Mouse (Mus musculus) limb, embryonic 14.5 days (tissue): ENCODE results near the gene Elmsan1. TPM values are rescaled to one million over a fixed set of nuclear protein-coding genes. Genes with fewer than 3 reads are reported as not detected.

ENCODE experiments used
- ATAC-seq: fragments of 200-750 bp; cut with Nextera tagmentation; 2 replicates; pipeline ENCODE4 v1.8.0; 2017; ENCODE audit warnings: low read depth, moderate number of reproducible peaks, moderate TSS enrichment; ENCODE audit not compliant: low FRiP score
- DNase-seq: peaks from one replicate; pipeline ENCODE4 v3.0.0-alpha.2; 2015; ENCODE audit warnings: low spot score
- H3K27ac ChIP-seq: fragments of 300-500 bp; sonication (generic); replicated peaks from 2 replicates; pipeline ENCODE4 v1.5.1; 2014; ENCODE audit warnings: low read depth, mild to moderate bottlenecking, low read length, moderate library complexity, mixed read lengths
- H3K27me3 ChIP-seq: fragments of 300-500 bp; sonication (generic); 2 replicates; pipeline ENCODE4 v1.6.1; 2014; ENCODE audit warnings: low read length, mixed read lengths; ENCODE audit not compliant: control insufficient read depth, insufficient read depth
- H3K36me3 ChIP-seq: fragments of 300-500 bp; sonication (generic); 2 replicates; pipeline ENCODE4 v1.6.1; 2014; ENCODE audit warnings: mild to moderate bottlenecking, low read length, moderate library complexity, mixed read lengths; ENCODE audit not compliant: control insufficient read depth, insufficient read depth
- H3K4me1 ChIP-seq: fragments of 300-500 bp; sonication (generic); 2 replicates; pipeline ENCODE4 v1.6.1; 2014; ENCODE audit warnings: antibody characterized with exemption, low read length, mixed read lengths; ENCODE audit not compliant: control insufficient read depth, insufficient read depth
- H3K4me2 ChIP-seq: fragments of 300-500 bp; sonication (generic); replicated peaks from 2 replicates; pipeline ENCODE4 v1.6.1; 2014; ENCODE audit warnings: low read depth, mild to moderate bottlenecking, low read length, moderate library complexity; ENCODE audit not compliant: severe bottlenecking
- H3K4me3 ChIP-seq: fragments of 300-500 bp; sonication (generic); replicated peaks from 2 replicates; pipeline ENCODE4 v1.5.1; 2014; ENCODE audit warnings: low read length
- H3K9ac ChIP-seq: fragments of 300-500 bp; sonication (generic); 2 replicates; pipeline ENCODE4 v1.6.1; 2014; ENCODE audit warnings: mild to moderate bottlenecking, low read depth, low read length, moderate library complexity; ENCODE audit not compliant: severe bottlenecking
- H3K9me3 ChIP-seq: fragments of 300-500 bp; sonication (generic); 2 replicates; pipeline ENCODE4 v1.6.1; 2016; ENCODE audit warnings: low read length; ENCODE audit not compliant: control insufficient read depth
- POLR2A ChIP-seq: fragments of 200-500 bp; IDR thresholded peaks from 2 replicates; pipeline ENCODE4 v1.8.0; 2012; ENCODE audit warnings: inconsistent platforms, mild to moderate bottlenecking, moderate library complexity, borderline replicate concordance; ENCODE audit not compliant: insufficient read depth, insufficient read length; ENCODE audit errors: extremely low read depth
- WGBS: fragments of 180-500 bp; shearing (Covaris S2); extraction: QIAGEN DNeasy Blood & Tissue Kit; methylation state at CpG from one replicate; pipeline ENCODE4 v1.1.7; 2014; 5-methylcytosine and 5-hydroxymethylcytosine counted together
- polyA plus RNA-seq, 2 experiments: library from polyadenylated mRNA; depleted of rRNA in 1 of 2; stranded (reverse) in 1 of 2; unstranded in 1 of 2; fragments of >200 nt; fragmentation: Nextera tagmentation in 1 of 2; extraction: Ambion mirVana in 1 of 2; gene quantifications; 2 replicates each; pipeline versions ENCODE4 v1.2.1 to v1.2.3; 2012 to 2014

Elmsan1 gene
- polyA plus RNA-seq, 2 experiments, result 11.8 to 14.4 TPM

- 24% methylated on average over 8 of the region's 8 CpGs for WGBS
- H3K9ac ChIP-seq, result no peak overlapping the region
- H3K4me2 ChIP-seq, result no peak overlapping the region
- no peak for ATAC-seq
- no peak overlapping the region for H3K27ac ChIP-seq
- TF ChIP-seq POLR2A, result no peak
- no peak overlapping the region for H3K4me3 ChIP-seq
- peaks cover 24% of the 10 kb centered on the region for H3K36me3 ChIP-seq
- DNase-seq, result peak; percentile 40
- peaks cover 8% of the 10 kb centered on the region; the same call in 1 of the 2 replicates for H3K4me1 ChIP-seq
- H3K9me3 ChIP-seq, result no peaks in the 10 kb centered on the region
- no peaks in the 10 kb centered on the region for H3K27me3 ChIP-seq
Measured at GRCm38 (mm10) chr12:84165631-84166373, 52.9 kb downstream of the Elmsan1 start.

- H3K4me3 ChIP-seq, result no peak overlapping the region
- no peak overlapping the region for H3K9ac ChIP-seq
- H3K4me2 ChIP-seq, result no peak overlapping the region
- H3K27me3 ChIP-seq, result no peaks in the 10 kb centered on the region
- no peak overlapping the region for H3K27ac ChIP-seq
- DNase-seq, result no peak
- no peaks in the 10 kb centered on the region for H3K9me3 ChIP-seq
- ATAC-seq, result no peak
- H3K4me1 ChIP-seq, result peaks cover 8% of the 10 kb centered on the region; the same call in 1 of the 2 replicates
- TF ChIP-seq POLR2A, result no peak
- H3K36me3 ChIP-seq, result peaks cover 43% of the 10 kb centered on the region
- WGBS, result 87% methylated on average over 11 of the region's 11 CpGs
Measured at GRCm38 (mm10) chr12:84163586-84164110, 55.0 kb downstream of the Elmsan1 start.

GRCm38 (mm10) chr12:84163133-84163532 lies 55.5 kb downstream of the Elmsan1 start:
- Histone ChIP-seq H3K9me3 (no peaks in the 10 kb centered on the region), H3K27ac (no peak overlapping the region), H3K4me1 (peaks cover 8% of the 10 kb centered on the region; the same call in 1 of the 2 replicates), H3K27me3 (no peaks in the 10 kb centered on the region), H3K4me2 (no peak overlapping the region), H3K4me3 (no peak overlapping the region), H3K9ac (no peak overlapping the region), H3K36me3 (peaks cover 49% of the 10 kb centered on the region)
- no peak for TF ChIP-seq POLR2A
- WGBS, result 91% methylated on average over 9 of the region's 9 CpGs
- ATAC-seq (no peak), DNase-seq (no peak)

GRCm38 (mm10) chr12:84161616-84162433 lies 56.9 kb downstream of the Elmsan1 start:
- 81% methylated on average over 14 of the region's 14 CpGs for WGBS
- no peak for ATAC-seq

GRCm38 (mm10) chr12:84161116-84161515 lies 57.6 kb downstream of the Elmsan1 start:
- DNase-seq (no peak), ATAC-seq (no peak)
- no peaks in the 10 kb centered on the region for H3K9me3 ChIP-seq
- H3K4me2 ChIP-seq, result no peak overlapping the region
- no peak overlapping the region for H3K27ac ChIP-seq
- peaks cover 68% of the 10 kb centered on the region for H3K36me3 ChIP-seq
- peaks cover 6% of the 10 kb centered on the region; the same call in 1 of the 2 replicates for H3K4me1 ChIP-seq
- no peak for TF ChIP-seq POLR2A
- H3K9ac ChIP-seq, result no peak overlapping the region
- no peak overlapping the region for H3K4me3 ChIP-seq
- WGBS, result 75% methylated on average over 8 of the region's 8 CpGs
- H3K27me3 ChIP-seq, result no peaks in the 10 kb centered on the region

More at GRCm38 (mm10) chr12:84161616-84162433, 56.9 kb downstream of the Elmsan1 start:
- H3K27ac ChIP-seq, result no peak overlapping the region
- H3K4me1 ChIP-seq, result peaks cover 8% of the 10 kb centered on the region; the same call in 1 of the 2 replicates
- no peaks in the 10 kb centered on the region for H3K9me3 ChIP-seq
- DNase-seq, result no peak
- peaks cover 61% of the 10 kb centered on the region for H3K36me3 ChIP-seq
- H3K4me3 ChIP-seq, result no peak overlapping the region
- no peak overlapping the region for H3K4me2 ChIP-seq
- TF ChIP-seq POLR2A, result no peak
- no peak overlapping the region for H3K9ac ChIP-seq
- no peaks in the 10 kb centered on the region for H3K27me3 ChIP-seq
